8 mouse cellular contexts compared by ENCODE assay signal in the genomic region with DNA sequence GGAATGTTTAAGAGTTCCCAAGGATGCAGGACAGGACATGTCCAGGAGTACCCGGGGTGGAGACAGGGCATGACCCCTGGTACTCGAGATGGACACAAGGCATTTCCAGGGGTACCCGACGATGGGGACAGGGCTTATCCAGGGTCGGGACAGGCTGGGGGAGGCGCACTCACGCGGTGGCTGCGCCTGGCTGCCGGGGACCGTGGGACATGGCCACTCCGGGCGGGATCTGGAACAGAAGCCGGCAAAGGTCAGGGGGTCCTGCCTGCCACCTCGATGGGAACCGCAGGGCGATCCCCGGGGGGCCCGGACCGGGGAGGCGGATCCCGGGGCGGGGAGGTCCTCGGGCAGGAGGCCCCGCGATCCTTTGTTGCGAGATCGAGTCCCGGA. TPM values are rescaled to one million over a fixed set of nuclear protein-coding genes. Genes with fewer than 3 reads are reported as not detected.
DNase-seq lines count a peak whose midpoint lies in the region; ATAC-seq lines count a peak whose summit lies in the region.

No protein-coding gene starts in this region.

- no peak for DNase-seq in kidney, adult 8-10 months
- DNase-seq in retina, embryonic 14.5 days (ENCODE audit: low spot score), result no peak
- no peak for DNase-seq in adrenal gland, postnatal 25 days
- no peak for DNase-seq in cerebellum, adult 9-11 months

- peak overlapping the region; percentile 80 for H3K9ac ChIP-seq in kidney, embryonic 15.5 days
- H3K9ac ChIP-seq in hindbrain, embryonic 13.5 days, result peak overlapping the region; percentile 80
- peak overlapping the region; percentile 77 for H3K9ac ChIP-seq in midbrain, embryonic 13.5 days (replicated peaks)

- H3K4me1 ChIP-seq in kidney, embryonic 15.5 days, result peaks cover 41% of the 10 kb centered on the region
- peaks cover 3% of the 10 kb centered on the region; the same call in 1 of the 2 replicates for H3K4me1 ChIP-seq in brown adipose tissue, adult 24 weeks (ENCODE audit: control insufficient read depth, insufficient read depth, insufficient read length, low read length)
- peaks cover 24% of the 10 kb centered on the region for H3K4me1 ChIP-seq in hindbrain, embryonic 13.5 days (replicated peaks)
- peaks cover 30% of the 10 kb centered on the region for H3K4me1 ChIP-seq in midbrain, embryonic 13.5 days (replicated peaks)

- under 1% methylated on average over 29 of the region's 29 CpGs for WGBS in kidney, embryonic 15.5 days
- WGBS in hindbrain, embryonic 13.5 days, result under 1% methylated on average over 29 of the region's 29 CpGs
- under 1% methylated on average over 29 of the region's 29 CpGs for WGBS in midbrain, embryonic 13.5 days

- H3K36me3 ChIP-seq in kidney, embryonic 15.5 days, result peaks cover 24% of the 10 kb centered on the region
- no peaks in the 10 kb centered on the region for H3K36me3 ChIP-seq in hindbrain, embryonic 13.5 days
- peaks cover 8% of the 10 kb centered on the region; the same call in 1 of the 2 replicates for H3K36me3 ChIP-seq in midbrain, embryonic 13.5 days

- peak overlapping the region; percentile 90 for H3K4me2 ChIP-seq in kidney, embryonic 15.5 days
- H3K4me2 ChIP-seq in hindbrain, embryonic 13.5 days, result peak overlapping the region; percentile 93
- H3K4me2 ChIP-seq in midbrain, embryonic 13.5 days (replicated peaks), result peak overlapping the region; percentile 97

- H3K9me3 ChIP-seq in kidney, embryonic 15.5 days (replicated peaks), result no peaks in the 10 kb centered on the region
- H3K9me3 ChIP-seq in hindbrain, embryonic 13.5 days, result no peaks in the 10 kb centered on the region
- no peaks in the 10 kb centered on the region for H3K9me3 ChIP-seq in midbrain, embryonic 13.5 days

- peaks cover 3% of the 10 kb centered on the region; the same call in 1 of the 2 replicates for H3K27me3 ChIP-seq in kidney, embryonic 15.5 days
- H3K27me3 ChIP-seq in hindbrain, embryonic 13.5 days, result peaks cover 45% of the 10 kb centered on the region
- peaks cover 28% of the 10 kb centered on the region for H3K27me3 ChIP-seq in midbrain, embryonic 13.5 days

- H3K4me3 ChIP-seq in kidney, embryonic 15.5 days (replicated peaks), result peak overlapping the region; percentile 84
- peak overlapping the region; percentile 89 for H3K4me3 ChIP-seq in brown adipose tissue, adult 24 weeks (ENCODE audit: insufficient read depth, low read depth, low read length)
- H3K4me3 ChIP-seq in hindbrain, embryonic 13.5 days, result peak overlapping the region; percentile 73
- peak overlapping the region; percentile 81 for H3K4me3 ChIP-seq in midbrain, embryonic 13.5 days (replicated peaks)

- H3K27ac ChIP-seq in kidney, embryonic 15.5 days, result peak overlapping the region; percentile 81
- peak overlapping the region; percentile 67 for H3K27ac ChIP-seq in brown adipose tissue, adult 24 weeks (replicated peaks; ENCODE audit: low read depth, low read length)
- 0 out of 2 replicates have a peak overlapping the region, but pooled peaks have one; percentile 44 for H3K27ac ChIP-seq in hindbrain, embryonic 13.5 days
- H3K27ac ChIP-seq in midbrain, embryonic 13.5 days, result no peak overlapping the region; the same call in 1 of the 2 replicates

- peak; percentile 31 for ATAC-seq in kidney, embryonic 15.5 days (replicated peaks; ENCODE audit: low FRiP score)
- peak; percentile 8; the same call in 1 of the 2 replicates for ATAC-seq in hindbrain, embryonic 13.5 days (ENCODE audit: low FRiP score)
- peak; percentile 31 for ATAC-seq in midbrain, embryonic 13.5 days

RNA-seq across cellular contexts. Expression of a gene that starts 0.3 kb away (rescaled TPM):
- 87.0 and 94.6 TPM in 2 replicates for polyA plus RNA-seq in kidney, embryonic 15.5 days (2015; fragmentation: Nextera tagmentation; extraction: Ambion mirVana)
- 66.1 and 78.7 TPM in 2 replicates for polyA plus RNA-seq in brown adipose tissue, adult 24 weeks (2012; ENCODE audit: insufficient read depth, insufficient read length, missing spikeins)
- 47.3 and 50.4 TPM in 2 replicates for polyA plus RNA-seq in hindbrain, embryonic 13.5 days (2015; fragmentation: Nextera tagmentation; extraction: Ambion mirVana)
- 46.5 and 49.8 TPM in 2 replicates for polyA plus RNA-seq in midbrain, embryonic 13.5 days (2015; fragmentation: Nextera tagmentation; extraction: Ambion mirVana)
- 102 and 111 TPM in 2 replicates for total RNA-seq in adrenal gland, postnatal 25 days (2021)

RNA-seq across cellular contexts. Expression of a gene that starts 6.9 kb away (rescaled TPM):
- polyA plus RNA-seq in kidney, embryonic 15.5 days (2015; fragmentation: Nextera tagmentation; extraction: Ambion mirVana), result 0.08 TPM in 1 of 2 replicates, not detected in the other
- 1.0 TPM in 1 of 2 replicates, not detected in the other for polyA plus RNA-seq in brown adipose tissue, adult 24 weeks (2012; ENCODE audit: insufficient read depth, insufficient read length, missing spikeins)
- not detected in 2 replicates for polyA plus RNA-seq in hindbrain, embryonic 13.5 days (2015; fragmentation: Nextera tagmentation; extraction: Ambion mirVana)
- polyA plus RNA-seq in midbrain, embryonic 13.5 days (2015; fragmentation: Nextera tagmentation; extraction: Ambion mirVana), result not detected in 2 replicates
- total RNA-seq in adrenal gland, postnatal 25 days (2021), result 4.5 and 4.7 TPM in 2 replicates

RNA-seq across cellular contexts. Expression of a gene that starts 7.3 kb away (rescaled TPM):
- polyA plus RNA-seq in kidney, embryonic 15.5 days (2015; fragmentation: Nextera tagmentation; extraction: Ambion mirVana), result 10.3 and 11.5 TPM in 2 replicates
- 8.3 and 11.5 TPM in 2 replicates for polyA plus RNA-seq in brown adipose tissue, adult 24 weeks (2012; ENCODE audit: insufficient read depth, insufficient read length, missing spikeins)
- 11.9 and 12.4 TPM in 2 replicates for polyA plus RNA-seq in hindbrain, embryonic 13.5 days (2015; fragmentation: Nextera tagmentation; extraction: Ambion mirVana)
- 8.8 and 10.1 TPM in 2 replicates for polyA plus RNA-seq in midbrain, embryonic 13.5 days (2015; fragmentation: Nextera tagmentation; extraction: Ambion mirVana)
- 14.3 and 21.6 TPM in 2 replicates for total RNA-seq in adrenal gland, postnatal 25 days (2021)

RNA-seq across cellular contexts. Expression of a gene that starts 15.7 kb away (rescaled TPM):
- 0.62 and 1.6 TPM in 2 replicates for polyA plus RNA-seq in kidney, embryonic 15.5 days (2015; fragmentation: Nextera tagmentation; extraction: Ambion mirVana)
- not detected in 2 replicates for polyA plus RNA-seq in brown adipose tissue, adult 24 weeks (2012; ENCODE audit: insufficient read depth, insufficient read length, missing spikeins)
- polyA plus RNA-seq in hindbrain, embryonic 13.5 days (2015; fragmentation: Nextera tagmentation; extraction: Ambion mirVana), result 1.0 and 1.1 TPM in 2 replicates
- 0.44 and 0.70 TPM in 2 replicates for polyA plus RNA-seq in midbrain, embryonic 13.5 days (2015; fragmentation: Nextera tagmentation; extraction: Ambion mirVana)
- 1.4 and 2.4 TPM in 2 replicates for total RNA-seq in adrenal gland, postnatal 25 days (2021)

RNA-seq across cellular contexts. Expression of a gene that starts 21.4 kb away (rescaled TPM):
- 14.4 and 18.3 TPM in 2 replicates for polyA plus RNA-seq in kidney, embryonic 15.5 days (2015; fragmentation: Nextera tagmentation; extraction: Ambion mirVana)
- polyA plus RNA-seq in brown adipose tissue, adult 24 weeks (2012; ENCODE audit: insufficient read depth, insufficient read length, missing spikeins), result not detected in 2 replicates
- 4.6 and 5.6 TPM in 2 replicates for polyA plus RNA-seq in hindbrain, embryonic 13.5 days (2015; fragmentation: Nextera tagmentation; extraction: Ambion mirVana)
- 4.7 and 4.9 TPM in 2 replicates for polyA plus RNA-seq in midbrain, embryonic 13.5 days (2015; fragmentation: Nextera tagmentation; extraction: Ambion mirVana)
- total RNA-seq in adrenal gland, postnatal 25 days (2021), result 65.7 and 69.5 TPM in 2 replicates
